Mouse (Mus musculus) ES-Bruce4 (cell line): ENCODE results near the gene Zscan29.

ENCODE experiments used
- CTCF ChIP-seq: IDR thresholded peaks from one replicate; pipeline ENCODE4 v1.8.1; 2011; ENCODE audit warnings: low read depth, low read length
- POLR2A ChIP-seq: IDR thresholded peaks from one replicate; pipeline ENCODE4 v1.8.1; 2011; ENCODE audit warnings: low read length; ENCODE audit not compliant: insufficient read depth

- TF ChIP-seq CTCF (no peak), POLR2A (no peak)
Measured at GRCm38 (mm10) chr2:121115418-121115817, 55.5 kb downstream of the Zscan29 start.
